11 mouse cellular contexts compared by ENCODE assay signal in the genomic region with DNA sequence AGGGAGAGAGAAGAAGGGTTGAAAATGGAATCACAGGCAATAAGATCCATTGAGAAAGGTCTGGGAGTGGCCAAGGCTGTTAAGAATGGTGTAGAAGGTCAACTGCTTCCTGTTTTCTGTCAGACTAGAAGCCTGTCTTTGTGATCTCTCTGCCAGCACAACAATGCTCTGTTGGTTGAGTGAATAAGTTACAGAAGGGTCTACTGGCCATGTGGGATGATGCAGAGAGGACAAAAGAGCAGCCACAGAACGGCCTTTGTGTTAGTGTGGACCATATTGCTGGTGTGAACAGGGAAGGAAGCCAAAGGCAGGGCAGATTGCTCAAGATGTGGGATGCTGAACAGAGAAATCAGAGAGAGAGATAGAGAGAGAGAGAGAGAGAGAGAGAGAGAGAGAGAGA. TPM values are rescaled to one million over a fixed set of nuclear protein-coding genes. Genes with fewer than 3 reads are reported as not detected.
DNase-seq lines count a peak whose midpoint lies in the region; ATAC-seq and TF ChIP-seq lines count a peak whose summit lies in the region.
"Had no signal": no experiment of that assay in that cellular context is flagged by ENCODE, and none has a peak within 500 bp of the region (broad histone marks: within the 10 kb centered on the region; RNA-seq: fewer than 3 reads in every experiment).

No protein-coding gene starts in this region.

- H3K4me3 ChIP-seq in liver, embryonic 12.5 days: no peak overlapping the region
- H3K4me3 ChIP-seq in small intestine, adult 2 months (ENCODE audit: low read depth, low read length): no peak overlapping the region
- H3K4me3 ChIP-seq in hindbrain, embryonic 10.5 days: no peak overlapping the region

- H3K36me3 ChIP-seq in liver, embryonic 12.5 days: no peaks in the 10 kb centered on the region
- H3K36me3 ChIP-seq in small intestine, adult 2 months (ENCODE audit: control insufficient read depth, insufficient read depth, low read length): no peaks in the 10 kb centered on the region
- H3K36me3 ChIP-seq in hindbrain, embryonic 10.5 days: no peaks in the 10 kb centered on the region

- no peak overlapping the region for H3K9ac ChIP-seq in liver, embryonic 12.5 days
- H3K9ac ChIP-seq: liver, embryonic 14.5 days had no signal

- ATAC-seq in liver, embryonic 12.5 days: no peak
- ATAC-seq in megakaryocyte-erythroid progenitor cell, adult 5-6 weeks (replicated peaks; ENCODE audit: low FRiP score, low TSS enrichment, poor library complexity, severe bottlenecking): no peak
- ATAC-seq: hindbrain, embryonic 16.5 days; midbrain, embryonic 16.5 days had no signal

- no peak for TF ChIP-seq POLR2A in small intestine, adult 2 months (IDR thresholded peaks at IDR 0.05; ENCODE audit: low read depth, low read length)

- no peak for TF ChIP-seq CTCF in small intestine, adult 2 months (IDR thresholded peaks at IDR 0.05; ENCODE audit: extremely low read depth, insufficient read length, insufficient replicate concordance, low read depth, low read length)

- intact Hi-C loops in heart, postnatal 25 days (cut with DNase I): no loop called here

- no peaks in the 10 kb centered on the region for H3K9me3 ChIP-seq in liver, embryonic 12.5 days (replicated peaks)
- no peaks in the 10 kb centered on the region for H3K9me3 ChIP-seq in hindbrain, embryonic 10.5 days

- H3K4me1 ChIP-seq in liver, embryonic 12.5 days: peaks cover 2% of the 10 kb centered on the region; the same call in 1 of the 2 replicates
- peaks cover 9% of the 10 kb centered on the region for H3K4me1 ChIP-seq in small intestine, adult 2 months (ENCODE audit: control insufficient read depth, insufficient read depth, insufficient read length, low read length)
- no peaks in the 10 kb centered on the region for H3K4me1 ChIP-seq in hindbrain, embryonic 10.5 days (replicated peaks)

- H3K27ac ChIP-seq in liver, embryonic 12.5 days: peak overlapping the region; percentile 45; the same call in 1 of the 2 replicates
- peak overlapping the region; percentile 80 for H3K27ac ChIP-seq in small intestine, adult 2 months (ENCODE audit: insufficient read depth, low read depth, low read length)
- H3K27ac ChIP-seq in hindbrain, embryonic 10.5 days: no peak overlapping the region
- H3K27ac ChIP-seq: liver, embryonic 14.5 days had no signal

- no peaks in the 10 kb centered on the region for H3K27me3 ChIP-seq in liver, embryonic 12.5 days (replicated peaks)
- H3K27me3 ChIP-seq in small intestine, adult 2 months (ENCODE audit: control insufficient read depth, insufficient read depth, low read length): no peaks in the 10 kb centered on the region
- H3K27me3 ChIP-seq in hindbrain, embryonic 10.5 days (ENCODE audit: insufficient read depth, poor library complexity, severe bottlenecking): no peaks in the 10 kb centered on the region

- no peak overlapping the region for H3K4me2 ChIP-seq in liver, embryonic 12.5 days

- peak; percentile 37 for DNase-seq in heart, adult 8-10 months (ENCODE audit: low spot score)
- DNase-seq in heart, postnatal 25 days (ENCODE audit: low spot score): no peak
- no peak for DNase-seq in liver
- DNase-seq in induced T-regulatory cell, adult 2 months (ENCODE audit: low read depth): peak; percentile 61
- no peak for DNase-seq in hindbrain, embryonic 10.5 days (ENCODE audit: low spot score)

- WGBS in liver, embryonic 12.5 days (ENCODE audit: insufficient replicate concordance): 60% methylated on average over 1 of the region's 1 CpGs
- WGBS in small intestine, adult 2 months: 23% methylated on average over 1 of the region's 1 CpGs
- WGBS in hindbrain, embryonic 10.5 days: 75% methylated on average over 1 of the region's 1 CpGs

RNA-seq across cellular contexts. Expression of gene Stard5, which starts 27.0 kb away (rescaled TPM):
- total RNA-seq in heart, adult 8-10 months (2022): 10 to 100 TPM in 2 of 4 experiments, 1 to 10 TPM in 2; 7.6 to 11.6 (median 9.3) TPM
- 10 to 100 TPM; 11.0 to 11.9 TPM for total RNA-seq in heart, postnatal 25 days (2021)
- 7.6 and 7.9 TPM in 2 replicates for polyA plus RNA-seq in liver, embryonic 12.5 days (2016; fragmentation: Nextera tagmentation; extraction: Ambion mirVana)
- 2.5 and 4.9 TPM in 2 replicates for polyA plus RNA-seq in small intestine, adult 2 months (2012; rRNA removed)
- 12.8 and 14.2 TPM in 2 replicates for polyA plus RNA-seq in hindbrain, embryonic 10.5 days (2016; fragmentation: Nextera tagmentation; extraction: Ambion mirVana)
- 3.0 and 4.6 TPM in 2 replicates for total RNA-seq in megakaryocyte-erythroid progenitor cell, adult 5-6 weeks (2014; fragmentation: Nextera tagmentation)
- total RNA-seq in megakaryocyte-erythroid progenitor cell, adult 5-6 weeks (2017): 3.3 and 5.0 TPM in 2 replicates

Comparison
In these comparisons a context has a peak if more than half of its experiments do, and no peak if none do; other contexts are left out.
1. DNase-seq: peak in heart, adult 8-10 months (single experiment) and induced T-regulatory cell, adult 2 months (single experiment); none in heart, postnatal 25 days (single experiment), liver (single experiment) and hindbrain, embryonic 10.5 days (single experiment).